Mouse (Mus musculus) bone marrow, adult 2 months (tissue): ENCODE measurements around the gene Nr3c2.

ENCODE experiments used
- CTCF ChIP-seq: fragments of 200-500 bp; IDR thresholded peaks from 2 replicates; pipeline ENCODE4 v1.5.1; 2011; ENCODE audit warnings: low read length, control low read depth; ENCODE audit not compliant: control insufficient read depth, insufficient read depth
- POLR2A ChIP-seq: fragments of 200-500 bp; IDR thresholded peaks from 2 replicates; pipeline ENCODE4 v1.6.1; 2011; ENCODE audit warnings: low read depth, mild to moderate bottlenecking, control low read depth, low read length, borderline replicate concordance; ENCODE audit not compliant: control insufficient read depth

- TF ChIP-seq CTCF: no peak
- TF ChIP-seq POLR2A: no peak
Measured at GRCm38 (mm10) chr8:77011985-77012384, 112.7 kb downstream of the Nr3c2 start.
